Comparison of ENCODE assay signal across 10 mouse cellular contexts in the genomic region with DNA sequence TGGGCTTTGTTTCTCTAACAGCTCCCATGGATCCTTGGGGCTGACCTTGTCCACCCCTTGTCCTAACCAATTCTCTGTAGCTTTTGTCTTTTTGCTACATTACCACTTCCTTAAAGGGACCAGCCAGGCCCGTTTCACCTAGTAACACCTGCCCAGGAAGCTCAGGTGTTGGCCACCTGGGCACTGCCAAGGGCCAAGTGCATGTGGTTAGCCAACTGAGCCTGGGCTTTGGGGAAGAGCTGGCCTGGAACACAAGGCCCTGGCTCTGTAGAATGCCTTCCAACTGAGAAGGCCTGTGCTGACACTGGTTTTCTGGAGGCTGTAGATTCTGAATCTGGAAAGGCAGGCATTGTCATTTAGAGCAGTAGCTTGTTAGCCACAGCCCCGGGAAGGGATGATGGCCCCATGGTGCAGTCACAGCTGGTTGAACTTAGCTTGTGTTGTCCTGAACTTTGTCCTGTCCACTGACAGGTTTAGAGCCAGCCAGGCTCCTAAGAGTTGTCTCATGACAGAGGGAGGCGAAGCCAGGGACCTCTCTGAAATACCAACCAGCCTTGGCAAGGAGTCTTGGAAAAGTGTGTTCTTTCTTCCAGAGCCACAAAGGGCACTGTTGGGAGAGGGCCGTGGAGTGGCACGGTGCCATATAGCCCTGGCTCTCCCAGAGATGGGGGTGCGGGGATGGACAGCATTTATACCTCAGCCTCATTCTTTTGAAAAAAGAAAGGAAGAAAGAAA.
DNase-seq lines count a peak whose midpoint lies in the region; ATAC-seq and TF ChIP-seq lines count a peak whose summit lies in the region.
"Had no signal": no experiment of that assay in that cellular context is flagged by ENCODE, and none has a peak within 500 bp of the region (broad histone marks: within the 10 kb centered on the region; RNA-seq: fewer than 3 reads in every experiment).

No protein-coding gene starts in this region.

- no peak for DNase-seq in left cerebral cortex, adult 2 months (ENCODE audit: extremely low spot score in 1 of 2, low spot score in 2 of 2)
- no peak for DNase-seq in left cerebral cortex, adult 11 months (ENCODE audit: low spot score)
- DNase-seq in right cerebral cortex, postnatal 14 days = peak; percentile 31
- DNase-seq in right cerebral cortex, postnatal 36 days (ENCODE audit: low spot score in 2 of 2) = no peak
- DNase-seq in kidney, postnatal 25 days = peak; percentile 85 to 92
- DNase-seq in gastrocnemius, postnatal 14 days = no peak
- DNase-seq: cerebellum, adult 18-20 months had no signal

- H3K27ac ChIP-seq in left cerebral cortex, adult 2 months = peak overlapping the region; percentile 15; the same call in 1 of the 2 replicates
- H3K27ac ChIP-seq: lung, embryonic 15.5 days had no signal

- intact Hi-C loops in left cerebral cortex, adult 2 months (cut with DNase I) = no loop called here
- intact Hi-C loops in gastrocnemius, postnatal 14 days (cut with DNase I; ENCODE audit: low total_unique reads) = no loop called here

- ATAC-seq in inflammation-experienced regulatory T-cells, adult 6 months = no peak

- TF ChIP-seq CTCF in left cerebral cortex, adult 2 months (IDR thresholded peaks at IDR 0.05) = no peak

- no peak overlapping the region for H3K4me3 ChIP-seq in left cerebral cortex, adult 2 months
- H3K4me3 ChIP-seq: lung, embryonic 15.5 days; myocyte had no signal

Comparison
In these comparisons a context has a peak if more than half of its experiments do, and no peak if none do; other contexts are left out.
1. DNase-seq: peak in right cerebral cortex, postnatal 14 days (single experiment) and kidney, postnatal 25 days (2 of 2); none in left cerebral cortex, adult 2 months (0 of 2), left cerebral cortex, adult 11 months (single experiment), right cerebral cortex, postnatal 36 days (0 of 2) and gastrocnemius, postnatal 14 days (single experiment).